Mouse (Mus musculus) spleen, adult 18-20 months (tissue): Measurements from ENCODE around the gene Reps1.

Experiments
- DNase-seq, 2 experiments: peaks; one replicate each; pipeline ENCODE4 v3.0.0; 2022; ENCODE audit warnings: mixed read lengths in 2 of 2

Gene Reps1

DNA sequence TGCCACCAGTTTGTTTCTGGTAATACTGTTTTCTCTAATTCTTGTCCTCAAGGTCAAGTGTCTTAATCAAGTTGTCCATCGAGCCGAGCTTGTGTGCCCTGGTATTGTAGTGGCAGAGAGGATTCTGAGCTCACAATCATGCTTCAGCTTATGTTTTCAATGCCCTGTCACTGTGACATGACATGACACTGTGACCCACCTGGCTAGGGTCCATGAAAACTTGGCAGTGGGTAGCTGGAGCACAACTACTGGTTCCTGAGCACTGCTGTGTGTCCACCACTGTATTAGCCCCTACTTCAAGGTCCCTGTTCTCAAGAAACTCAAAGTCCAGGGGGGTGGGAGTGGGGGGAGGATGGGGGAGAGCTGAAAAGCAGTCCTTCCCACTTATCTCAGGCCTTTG, 85.7 kb downstream of the Reps1 start:
- no peak for DNase-seq

DNA sequence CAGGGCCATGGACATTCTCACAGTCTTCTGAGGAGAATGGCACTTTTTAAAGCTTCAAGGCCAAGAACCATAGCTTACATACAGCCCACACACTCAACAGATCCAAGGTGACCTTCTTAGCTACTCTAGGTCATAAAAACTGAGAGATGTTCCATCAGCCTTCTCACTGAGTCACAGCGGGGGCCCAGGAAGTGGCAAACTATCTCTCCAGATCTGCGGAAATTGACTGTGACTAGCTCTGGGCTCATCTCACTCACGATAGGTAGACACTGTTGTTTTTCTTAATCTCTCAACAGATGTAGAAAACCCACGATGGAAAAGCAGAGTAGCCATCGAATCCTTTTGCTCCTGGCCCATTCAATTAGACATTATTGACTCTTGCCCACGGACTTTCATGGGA, 86.6 kb downstream of the Reps1 start:
- DNase-seq = no peak

DNA sequence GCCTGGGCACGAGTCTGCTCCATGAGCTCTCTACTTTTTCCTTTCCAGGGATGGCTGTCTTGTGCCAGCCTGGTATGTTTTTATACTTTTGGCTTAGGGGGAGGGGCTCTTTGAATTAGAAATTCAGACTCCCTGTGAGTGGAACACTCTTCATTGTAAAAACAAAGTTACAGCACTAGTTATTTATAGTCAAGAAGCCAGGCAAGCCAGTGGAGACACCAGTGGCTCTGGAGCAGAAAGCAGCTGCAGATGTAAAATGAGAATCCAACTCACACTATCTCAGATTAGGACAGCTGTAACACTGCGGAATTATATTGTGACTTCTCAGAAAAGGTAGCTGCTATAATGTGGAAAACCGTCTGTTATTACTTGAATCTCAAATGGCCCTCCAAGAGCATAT, 91.6 kb downstream of the Reps1 start:
- DNase-seq = no peak

DNA sequence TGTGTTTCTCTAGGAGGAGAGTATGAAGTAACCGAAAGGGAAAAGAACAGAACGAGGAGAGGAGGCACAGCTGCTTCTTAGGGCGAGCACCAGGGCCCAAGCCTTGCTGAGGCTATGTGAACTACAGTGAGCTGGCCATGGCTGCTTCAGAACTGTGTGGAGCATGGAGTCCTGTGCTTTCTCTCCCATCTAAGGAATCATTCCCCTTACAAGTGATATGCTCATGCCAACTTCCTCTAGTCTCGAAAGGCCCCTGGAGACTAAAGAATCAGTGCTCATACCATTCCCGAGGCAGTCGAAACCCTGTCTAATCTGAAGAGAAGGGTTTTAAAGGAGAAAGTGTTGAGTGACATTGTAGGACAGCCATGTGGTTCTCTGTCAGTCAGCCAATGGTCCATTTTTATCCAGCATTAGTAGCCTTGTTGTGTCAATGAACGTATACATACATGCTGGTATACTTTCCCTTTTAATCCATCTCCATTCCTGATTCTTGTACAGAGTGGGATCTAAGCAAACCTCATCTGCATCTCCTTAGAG, 106.8 kb downstream of the Reps1 start:
- no peak for DNase-seq
